Mouse (Mus musculus) right cerebral cortex, postnatal 14 days (tissue): ENCODE measurements at regions not wholly inside any gene's neighbourhood (a gene's known extent, or its start where the extent isn't known, plus 50 kb on each side); places are given as distances from the start of the nearest gene placed in this dataset.

Experiments
- DNase-seq: peaks from one replicate; pipeline ENCODE4 v3.0.0; 2022

- no peak for DNase-seq
Measured at GRCm38 (mm10) chr8:86967891-86968311, 82.8 kb upstream of the N4bp1 start.

DNA sequence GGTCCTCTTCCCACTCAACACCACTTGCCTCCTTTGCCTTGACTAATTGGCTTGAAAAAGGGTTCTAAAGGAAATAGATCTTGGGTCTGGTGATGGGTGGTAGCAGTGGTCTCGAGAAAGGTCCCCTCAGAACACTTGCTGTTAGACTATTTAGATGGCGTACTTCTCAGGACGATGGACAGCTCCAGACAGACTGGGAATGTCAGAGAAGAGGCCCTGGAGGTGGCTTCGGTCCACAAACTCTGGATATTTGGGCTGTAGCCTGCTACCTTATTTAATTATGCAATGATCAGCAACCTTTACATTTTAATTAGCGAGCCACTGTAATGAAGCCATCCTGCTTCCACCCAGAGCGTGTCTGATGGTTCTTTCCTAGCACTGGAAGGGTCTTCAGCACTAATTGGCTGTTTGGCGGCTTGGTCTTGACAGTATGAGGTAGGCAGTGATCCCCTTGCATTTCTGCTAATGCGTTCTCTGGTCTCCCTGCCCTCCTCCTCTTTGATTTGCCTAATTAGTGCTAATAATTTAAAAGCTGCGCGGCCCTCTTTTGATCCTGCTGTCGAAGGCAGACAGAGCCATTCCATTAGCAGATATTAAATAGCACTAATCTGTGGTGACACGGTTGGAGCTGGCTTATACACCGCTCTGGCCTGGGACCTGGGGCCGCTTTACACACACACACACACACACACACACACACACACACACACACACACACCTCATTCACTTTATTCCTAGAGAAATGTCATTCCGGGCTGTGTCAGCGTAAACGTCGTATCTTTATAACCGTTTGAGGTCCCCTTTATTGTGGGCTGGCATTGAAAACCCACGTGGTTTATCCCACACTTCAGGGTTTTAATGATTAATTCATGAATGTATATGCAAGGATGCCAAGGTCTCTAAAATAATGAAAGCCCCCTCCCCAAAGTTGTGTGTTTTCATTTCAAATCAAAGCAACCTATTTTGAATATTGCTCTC lies 76.4 kb upstream of the N4bp1 start:
- DNase-seq, result no peak
